Mouse (Mus musculus): ENCODE measurements around the gene Oxa1l. TPM values are rescaled to one million over a fixed set of nuclear protein-coding genes. Genes with fewer than 3 reads are reported as not detected.

Gene Oxa1l
- polyA plus RNA-seq, 2 experiments = 52.7 to 82.1 TPM

DNA sequence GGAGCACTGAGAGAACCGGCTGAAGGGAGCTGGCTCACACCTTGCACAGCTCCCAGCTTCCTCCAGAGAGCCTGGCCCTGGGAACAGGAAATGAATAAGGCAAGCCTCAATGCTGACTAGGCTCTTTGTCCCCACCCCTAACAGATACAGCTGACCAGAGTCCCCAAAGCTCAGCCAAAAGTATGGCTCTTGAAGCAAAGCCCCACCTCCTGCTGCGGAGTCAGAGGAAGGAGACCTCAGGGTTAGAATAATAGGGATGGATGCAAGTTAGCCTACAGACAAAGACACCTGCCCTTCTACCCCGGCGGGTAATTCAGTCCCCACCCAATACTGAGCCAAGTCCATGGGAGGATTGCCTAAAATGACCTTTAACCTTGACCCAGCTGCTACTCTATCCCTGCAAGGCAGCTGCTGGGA lies 22.7 kb downstream of the Oxa1l start:
- DNase-seq (ENCODE audit: low spot score) = peak; percentile 16
- Histone ChIP-seq H3K4me1 (ENCODE audit: control insufficient read depth, insufficient read depth, low read length) (peaks cover 3% of the 10 kb centered on the region; the same call in 1 of the 2 replicates), H3K9ac (ENCODE audit: low read depth, low read length, severe bottlenecking) (no peak overlapping the region), H3K27me3 (ENCODE audit: control insufficient read depth, insufficient read depth, low read length) (no peaks in the 10 kb centered on the region), H3K4me2 (replicated peaks; ENCODE audit: low read depth, low read length, severe bottlenecking) (no peak overlapping the region), H3K27ac (replicated peaks; ENCODE audit: low read depth, low read length) (no peak overlapping the region), H3K4me3 (replicated peaks; ENCODE audit: low read length) (no peak overlapping the region), H3K36me3 (ENCODE audit: control insufficient read depth, insufficient read depth, low read length) (no peaks in the 10 kb centered on the region), H3K9me3 (ENCODE audit: control insufficient read depth, low read length) (no peaks in the 10 kb centered on the region)
- WGBS = 67% methylated on average over 4 of the region's 4 CpGs
- no peak for TF ChIP-seq POLR2A (IDR thresholded peaks at IDR 0.05; ENCODE audit: borderline replicate concordance, extremely low read depth, insufficient read depth, insufficient read length)
- 0 out of 2 replicates have a peak, but pooled peaks have one; percentile 12 for ATAC-seq (ENCODE audit: low FRiP score, low read depth)

DNA sequence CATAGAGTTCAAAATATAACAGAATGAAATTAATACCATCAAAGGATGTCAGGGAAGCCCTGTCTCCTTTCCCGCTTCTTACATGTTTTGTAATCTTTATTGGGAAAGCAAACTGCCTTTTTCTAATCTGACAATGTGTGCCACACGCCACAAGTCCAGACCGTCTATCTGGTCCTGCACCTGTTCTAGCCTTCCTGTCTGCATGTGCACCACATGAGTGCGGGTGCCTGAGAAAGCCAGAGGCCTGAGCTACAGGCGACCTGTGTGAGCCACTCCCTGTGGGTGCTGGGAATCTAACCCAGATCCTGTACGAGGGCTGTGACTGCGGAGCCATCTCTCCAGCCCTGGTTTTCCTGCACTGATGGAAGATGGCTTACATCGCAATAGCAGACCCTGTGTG lies 23.8 kb downstream of the Oxa1l start:
- no peak overlapping the region for H3K4me3 ChIP-seq (replicated peaks; ENCODE audit: low read length)
- 88% methylated on average over 8 of the region's 8 CpGs for WGBS
- H3K27ac ChIP-seq (replicated peaks; ENCODE audit: low read depth, low read length) = no peak overlapping the region
- H3K4me2 ChIP-seq (replicated peaks; ENCODE audit: low read depth, low read length, severe bottlenecking) = no peak overlapping the region
- peaks cover 3% of the 10 kb centered on the region; the same call in 1 of the 2 replicates for H3K4me1 ChIP-seq (ENCODE audit: control insufficient read depth, insufficient read depth, low read length)
- H3K9me3 ChIP-seq (ENCODE audit: control insufficient read depth, low read length) = no peaks in the 10 kb centered on the region
- DNase-seq (ENCODE audit: low spot score) (no peak), ATAC-seq (ENCODE audit: low FRiP score, low read depth) (no peak)
- no peaks in the 10 kb centered on the region for H3K36me3 ChIP-seq (ENCODE audit: control insufficient read depth, insufficient read depth, low read length)
- no peak overlapping the region for H3K9ac ChIP-seq (ENCODE audit: low read depth, low read length, severe bottlenecking)
- H3K27me3 ChIP-seq (ENCODE audit: control insufficient read depth, insufficient read depth, low read length) = no peaks in the 10 kb centered on the region
- TF ChIP-seq POLR2A (IDR thresholded peaks at IDR 0.05; ENCODE audit: borderline replicate concordance, extremely low read depth, insufficient read depth, insufficient read length) = no peak

- no peaks in the 10 kb centered on the region for H3K36me3 ChIP-seq (ENCODE audit: control insufficient read depth, insufficient read depth, low read length)
- H3K9me3 ChIP-seq (ENCODE audit: control insufficient read depth, low read length) = no peaks in the 10 kb centered on the region
- no peak overlapping the region for H3K9ac ChIP-seq (ENCODE audit: low read depth, low read length, severe bottlenecking)
- no peak overlapping the region for H3K27ac ChIP-seq (replicated peaks; ENCODE audit: low read depth, low read length)
- no peak overlapping the region for H3K4me2 ChIP-seq (replicated peaks; ENCODE audit: low read depth, low read length, severe bottlenecking)
- no peaks in the 10 kb centered on the region for H3K27me3 ChIP-seq (ENCODE audit: control insufficient read depth, insufficient read depth, low read length)
- DNase-seq (ENCODE audit: low spot score) (no peak), ATAC-seq (ENCODE audit: low FRiP score, low read depth) (no peak)
- 71% methylated on average over 7 of the region's 7 CpGs for whole genome bisulfite sequencing
- peaks cover 3% of the 10 kb centered on the region; the same call in 1 of the 2 replicates for H3K4me1 ChIP-seq (ENCODE audit: control insufficient read depth, insufficient read depth, low read length)
- H3K4me3 ChIP-seq (replicated peaks; ENCODE audit: low read length) = no peak overlapping the region
- TF ChIP-seq POLR2A (IDR thresholded peaks at IDR 0.05; ENCODE audit: borderline replicate concordance, extremely low read depth, insufficient read depth, insufficient read length) = no peak
Measured at GRCm38 (mm10) chr14:54385968-54386618, 25.5 kb downstream of the Oxa1l start.

DNA sequence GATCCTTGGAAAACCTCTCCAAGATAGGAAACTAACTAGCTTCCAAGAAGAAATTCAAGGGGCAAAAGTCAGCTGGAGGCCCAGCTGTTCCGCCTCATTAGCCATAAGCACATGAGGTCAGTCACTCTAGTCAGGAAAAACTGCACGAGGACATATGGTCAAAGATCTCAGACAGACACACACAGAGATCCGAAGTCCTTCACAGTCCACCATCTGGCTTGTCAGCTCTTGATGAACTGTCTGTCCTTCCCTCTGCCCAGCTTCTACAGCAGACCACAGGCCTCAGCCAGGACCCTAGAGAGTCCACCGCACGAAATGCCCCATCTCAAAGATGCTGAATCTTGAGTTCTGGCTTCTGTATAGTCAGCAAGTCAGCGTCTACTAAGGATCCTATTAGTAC lies 26.9 kb downstream of the Oxa1l start:
- no peaks in the 10 kb centered on the region for H3K36me3 ChIP-seq (ENCODE audit: control insufficient read depth, insufficient read depth, low read length)
- no peak for DNase-seq (ENCODE audit: low spot score)
- no peak overlapping the region for H3K27ac ChIP-seq (replicated peaks; ENCODE audit: low read depth, low read length)
- H3K4me3 ChIP-seq (replicated peaks; ENCODE audit: low read length) = no peak overlapping the region
- no peaks in the 10 kb centered on the region for H3K27me3 ChIP-seq (ENCODE audit: control insufficient read depth, insufficient read depth, low read length)
- WGBS = 76% methylated on average over 6 of the region's 6 CpGs
- H3K9ac ChIP-seq (ENCODE audit: low read depth, low read length, severe bottlenecking) = no peak overlapping the region
- H3K4me1 ChIP-seq (ENCODE audit: control insufficient read depth, insufficient read depth, low read length) = peaks cover 3% of the 10 kb centered on the region; the same call in 1 of the 2 replicates
- TF ChIP-seq POLR2A (IDR thresholded peaks at IDR 0.05; ENCODE audit: borderline replicate concordance, extremely low read depth, insufficient read depth, insufficient read length) = no peak
- no peak for ATAC-seq (ENCODE audit: low FRiP score, low read depth)
- H3K9me3 ChIP-seq (ENCODE audit: control insufficient read depth, low read length) = no peaks in the 10 kb centered on the region
- H3K4me2 ChIP-seq (replicated peaks; ENCODE audit: low read depth, low read length, severe bottlenecking) = no peak overlapping the region

DNA sequence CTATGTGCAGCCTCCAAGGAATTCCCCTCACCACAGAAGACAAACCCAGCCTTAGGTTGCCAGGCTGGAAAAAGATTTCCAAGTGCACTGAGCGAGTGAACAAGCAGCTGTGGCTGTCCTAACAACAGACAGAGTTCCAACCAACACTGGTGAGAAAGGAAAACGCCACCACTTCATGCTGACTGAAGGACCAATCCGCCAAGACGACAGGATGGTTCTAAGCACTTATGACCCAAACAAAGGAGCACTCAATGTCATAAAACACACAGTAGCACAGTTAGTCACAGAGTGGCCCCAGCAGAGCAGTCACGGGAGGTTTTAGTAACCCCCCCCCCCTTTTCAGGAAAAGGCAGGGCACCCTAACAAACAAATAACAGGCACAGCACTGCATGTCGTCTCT lies 30.2 kb downstream of the Oxa1l start:
- H3K36me3 ChIP-seq (ENCODE audit: control insufficient read depth, insufficient read depth, low read length) = no peaks in the 10 kb centered on the region
- no peak overlapping the region for H3K4me2 ChIP-seq (replicated peaks; ENCODE audit: low read depth, low read length, severe bottlenecking)
- no peak for ATAC-seq (ENCODE audit: low FRiP score, low read depth)
- no peaks in the 10 kb centered on the region for H3K9me3 ChIP-seq (ENCODE audit: control insufficient read depth, low read length)
- no peak overlapping the region for H3K4me3 ChIP-seq (replicated peaks; ENCODE audit: low read length)
- no peak for DNase-seq (ENCODE audit: low spot score)
- no peaks in the 10 kb centered on the region for H3K4me1 ChIP-seq (ENCODE audit: control insufficient read depth, insufficient read depth, low read length)
- no peak overlapping the region for H3K9ac ChIP-seq (ENCODE audit: low read depth, low read length, severe bottlenecking)
- H3K27me3 ChIP-seq (ENCODE audit: control insufficient read depth, insufficient read depth, low read length) = no peaks in the 10 kb centered on the region
- 44% methylated on average over 6 of the region's 6 CpGs for WGBS
- TF ChIP-seq POLR2A (IDR thresholded peaks at IDR 0.05; ENCODE audit: borderline replicate concordance, extremely low read depth, insufficient read depth, insufficient read length) = no peak
- H3K27ac ChIP-seq (replicated peaks; ENCODE audit: low read depth, low read length) = no peak overlapping the region
